Mouse (Mus musculus) neutrophil, adult 5-6 weeks (primary cell): ENCODE results near the gene Hlf. TPM values are rescaled to one million over a fixed set of nuclear protein-coding genes. Genes with fewer than 3 reads are reported as not detected.

Experiments
- ATAC-seq: fragments of 151-379, 151-347 bp; 2 replicates; pipeline ENCODE4 v1.8.0; 2017; ENCODE audit warnings: mild to moderate bottlenecking, moderate TSS enrichment; ENCODE audit not compliant: insufficient number of reproducible peaks, poor library complexity, low FRiP score, severe bottlenecking; ENCODE audit errors: extremely low read depth
- total RNA-seq: library from RNA; stranded (forward); fragments of 200-1000 nt; gene quantifications from 2 replicates; pipeline ENCODE4 v1.2.3, GENCODE M21; 2017

Hlf gene
- total RNA-seq, 1 experiment from 2014 or later: not detected

DNA sequence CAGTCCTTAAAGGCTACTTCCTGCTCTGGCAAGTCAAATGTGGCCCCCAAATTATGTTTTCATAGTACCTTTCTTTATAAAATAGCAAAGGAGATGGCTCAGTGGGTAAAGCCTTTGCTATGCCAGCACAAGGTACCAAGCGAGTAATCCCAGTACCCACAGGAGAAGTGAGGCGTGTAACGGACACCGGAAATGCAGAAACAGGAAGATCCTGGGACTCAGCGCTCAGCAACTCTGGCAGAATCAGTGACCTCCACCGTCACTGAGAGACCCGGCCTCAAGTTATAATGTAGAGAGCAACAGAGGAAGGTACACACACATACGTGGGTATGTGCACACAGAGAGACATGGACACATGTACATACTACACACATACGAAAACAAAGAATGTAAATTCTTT is 14.3 kb downstream of the Hlf start:
- ATAC-seq: no peak

DNA sequence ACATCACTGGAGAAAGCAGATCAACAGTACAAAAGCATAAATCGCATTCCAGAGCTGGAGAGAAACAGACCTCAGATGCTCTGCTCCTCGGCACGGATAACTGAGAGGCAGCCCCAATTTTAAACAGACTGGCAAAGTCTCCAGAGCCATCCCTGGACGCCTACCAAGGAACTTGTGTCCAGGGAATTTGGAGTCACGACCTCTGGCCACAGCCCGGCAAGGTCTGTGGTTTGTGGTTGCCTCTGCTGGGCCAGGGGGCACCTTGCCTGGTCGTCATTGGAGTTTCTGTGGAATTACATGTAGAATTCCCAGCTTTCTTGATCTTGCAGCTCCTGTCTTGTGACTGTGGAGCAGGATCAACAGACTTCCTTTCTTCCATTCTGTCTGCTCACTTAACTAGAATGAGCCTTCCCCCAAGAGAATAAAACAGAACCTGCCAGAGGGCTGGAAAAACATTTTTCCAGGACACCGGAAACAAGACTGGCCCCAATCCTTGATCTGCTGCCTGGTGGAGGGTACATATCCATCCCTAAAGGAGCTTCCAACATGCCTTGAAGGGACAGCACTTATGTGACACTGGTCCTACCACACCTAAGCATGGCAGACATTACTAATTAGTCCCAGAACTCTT is 19.1 kb downstream of the Hlf start:
- ATAC-seq: no peak

DNA sequence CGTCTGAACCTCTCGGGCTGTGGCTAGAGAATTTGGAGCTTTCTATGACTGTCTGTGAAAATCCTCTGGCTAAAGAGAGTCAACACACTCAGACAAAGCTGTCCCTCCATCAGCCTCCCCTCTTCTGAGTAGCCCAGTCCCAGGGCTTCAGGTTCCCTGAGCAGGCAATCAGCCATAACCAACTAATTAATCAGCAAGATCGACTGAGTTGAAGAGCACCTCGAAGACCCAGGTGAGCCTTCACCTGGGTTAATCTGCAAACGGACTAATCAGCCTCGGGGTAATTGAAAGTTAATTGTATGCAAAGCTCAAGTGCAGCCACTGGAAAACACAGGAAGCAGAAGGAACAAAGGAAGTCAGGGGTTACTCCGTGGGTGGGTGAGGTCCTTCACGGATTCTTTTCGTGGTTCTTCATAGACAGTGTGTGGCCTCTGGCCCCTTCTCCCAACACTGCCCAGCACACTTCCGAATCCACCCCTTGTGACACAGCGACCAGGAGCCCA is 19.9 kb downstream of the Hlf start:
- ATAC-seq: no peak

DNA sequence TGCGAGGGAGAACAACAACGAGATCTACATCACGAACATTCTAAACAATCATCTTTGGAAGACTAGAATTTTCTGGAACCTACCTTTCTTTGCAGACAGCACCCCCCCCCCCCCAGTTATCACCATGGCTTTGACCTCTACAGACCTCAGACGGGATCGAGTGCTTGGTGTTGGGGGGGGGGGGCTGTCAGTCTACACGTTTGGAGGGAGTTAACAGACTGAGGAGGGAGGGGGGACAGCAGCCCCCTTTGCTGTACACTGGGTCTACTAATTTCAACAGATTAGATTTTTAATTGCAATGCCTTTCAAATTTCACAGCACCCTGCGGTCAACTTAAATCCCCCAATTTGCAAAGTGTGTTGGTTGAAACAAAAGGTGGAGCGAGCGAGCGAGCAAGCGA is 20.3 kb downstream of the Hlf start:
- no peak for ATAC-seq

DNA sequence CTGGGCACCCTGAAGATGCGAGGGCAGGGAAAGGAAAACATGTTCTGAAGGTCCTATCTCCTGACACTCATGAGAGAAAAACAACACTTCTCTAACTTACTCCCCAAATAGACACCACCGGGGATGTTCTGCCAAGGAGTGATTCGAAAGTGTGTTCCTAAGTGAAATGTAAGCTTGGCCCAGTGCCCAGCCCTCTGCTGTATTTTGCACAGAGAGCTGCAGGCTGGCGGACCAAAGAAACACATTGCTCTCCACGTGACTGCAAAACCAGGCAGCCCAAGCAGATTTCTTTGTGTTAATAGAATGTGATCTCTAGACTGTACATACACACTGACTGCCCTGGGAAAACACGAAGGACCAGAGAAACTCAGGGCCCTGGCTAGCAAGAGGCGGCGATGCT is 21.1 kb downstream of the Hlf start:
- no peak for ATAC-seq

DNA sequence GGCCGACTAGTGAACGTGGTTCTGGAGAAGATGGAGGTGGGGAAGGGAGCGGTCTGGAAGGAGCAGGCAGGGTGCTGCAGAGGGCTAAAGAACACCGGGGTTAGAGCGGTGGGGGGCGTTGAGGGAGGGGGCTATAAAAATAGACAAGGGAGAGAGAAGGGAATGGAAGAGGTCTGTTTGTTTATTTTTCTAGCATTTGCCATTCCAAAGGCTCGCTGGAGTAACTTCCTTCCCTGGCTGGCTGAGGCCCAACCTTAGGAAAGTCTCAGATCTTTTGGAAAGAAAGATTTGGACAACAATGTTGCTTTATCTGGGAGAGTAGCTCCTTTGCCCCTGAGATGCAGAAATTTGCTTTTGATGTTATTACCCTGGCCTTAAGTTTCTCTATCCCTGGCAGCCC is 21.6 kb downstream of the Hlf start:
- ATAC-seq: no peak

DNA sequence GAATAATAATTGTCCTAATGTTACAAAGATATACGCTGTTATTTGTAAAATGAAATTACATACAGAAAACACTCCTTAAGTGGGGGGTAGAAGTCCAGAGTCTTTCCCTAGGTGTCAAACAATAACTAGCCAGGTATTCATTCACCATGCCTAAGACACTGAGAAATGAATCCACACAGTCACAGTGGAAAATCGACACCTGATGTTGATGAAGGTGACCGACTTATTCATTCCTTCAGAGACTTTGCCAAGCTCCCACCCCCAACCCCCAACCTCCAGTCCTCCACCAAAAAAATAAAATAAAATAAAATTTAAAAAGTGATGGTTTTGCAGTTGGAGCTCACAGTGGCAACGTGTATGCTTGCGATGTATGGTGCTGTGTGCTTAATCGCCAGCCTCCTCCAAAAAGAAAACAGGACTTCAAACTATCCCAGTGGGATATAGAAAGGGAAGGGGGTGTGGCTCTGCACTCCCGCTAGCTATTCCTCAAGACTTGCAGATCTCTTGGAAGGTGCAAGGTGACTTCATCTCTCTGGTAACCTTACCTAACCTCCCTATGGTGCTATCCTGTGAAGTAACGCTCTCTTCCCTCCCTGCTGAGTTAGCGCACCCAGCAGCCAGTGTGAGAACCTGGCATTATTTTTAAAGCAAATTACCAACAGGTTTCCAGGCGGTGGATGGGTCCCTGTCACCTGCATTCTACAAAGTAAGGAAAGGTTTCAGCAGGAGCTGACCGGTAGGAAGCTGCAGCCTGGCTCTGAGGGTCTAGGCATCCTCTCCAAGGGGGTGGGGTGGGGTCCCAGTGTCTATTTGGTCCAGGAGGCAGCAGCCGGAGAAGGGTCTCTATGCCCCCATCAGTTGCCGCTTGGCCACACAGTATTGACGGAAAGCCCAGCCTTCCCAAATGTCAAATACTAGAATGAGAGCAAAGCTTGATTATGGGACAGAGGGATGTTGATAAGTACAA is 22.5 kb downstream of the Hlf start:
- ATAC-seq: no peak

DNA sequence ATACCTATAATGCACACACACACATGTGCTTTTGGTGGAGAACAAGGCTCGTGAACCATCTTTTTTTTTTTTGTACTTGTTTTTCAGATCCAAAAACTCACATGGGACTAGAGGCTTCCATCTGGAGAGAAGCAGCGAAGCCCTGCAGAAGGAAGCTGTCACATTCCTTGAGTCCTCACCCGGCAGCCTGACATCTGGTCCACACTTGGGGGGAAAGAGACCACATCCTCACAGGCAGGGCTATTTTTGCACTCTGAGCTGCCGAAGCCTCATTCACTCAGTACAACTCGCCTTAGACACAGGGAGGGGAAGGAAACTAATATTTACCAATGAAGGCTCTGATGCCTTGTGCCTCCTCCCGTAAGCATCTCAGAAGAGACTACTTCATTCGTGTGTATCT is 25.8 kb downstream of the Hlf start:
- no peak for ATAC-seq

DNA sequence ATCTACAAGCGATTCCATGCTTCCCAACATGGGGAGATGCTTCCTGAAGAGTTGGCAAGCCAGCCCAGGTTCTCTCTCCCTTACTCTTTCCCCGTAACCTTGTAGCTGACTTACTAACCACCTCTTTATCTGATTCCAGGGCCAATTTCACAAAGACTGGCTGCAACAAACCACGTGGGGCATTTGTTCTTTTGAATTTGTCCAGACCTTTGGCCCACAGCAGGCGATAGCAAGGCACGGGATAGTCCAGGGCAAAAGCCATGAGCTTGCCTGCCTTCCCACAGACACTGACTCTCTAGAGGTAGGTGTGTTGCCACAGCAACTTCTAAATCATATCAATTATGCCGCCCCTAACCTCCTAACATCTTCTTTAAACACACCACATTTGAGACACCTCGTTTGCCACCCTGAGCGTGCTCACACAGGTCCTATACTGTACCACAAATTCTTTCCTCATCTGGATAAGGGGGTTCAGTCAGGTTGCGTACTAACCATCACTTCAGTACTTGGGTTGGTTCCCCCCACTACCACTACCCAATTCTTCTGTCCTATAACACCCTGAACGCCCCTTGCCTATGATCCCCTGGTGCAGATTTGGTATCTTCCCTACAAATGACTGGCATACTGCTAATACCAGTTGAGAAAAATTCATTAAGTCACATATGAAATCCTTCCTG is 26.7 kb downstream of the Hlf start:
- ATAC-seq: no peak

DNA sequence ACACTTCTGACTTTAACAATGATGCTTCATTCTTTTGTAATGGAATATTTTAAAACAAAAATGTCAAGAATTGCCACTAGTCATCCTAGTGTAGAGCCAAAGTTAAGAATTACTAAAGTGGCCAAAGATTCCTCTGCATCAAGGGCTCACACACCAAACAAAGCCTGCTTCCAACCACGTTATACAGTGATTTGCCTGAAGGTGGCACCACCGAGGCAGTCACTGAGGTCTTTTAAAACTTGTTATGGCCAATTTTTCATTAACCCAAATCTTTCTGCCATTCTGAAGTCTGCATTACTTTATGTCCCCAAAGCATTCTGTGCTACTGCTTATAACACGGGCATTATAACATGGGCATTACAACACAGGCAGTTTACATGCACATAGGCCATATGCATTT is 27.3 kb downstream of the Hlf start:
- ATAC-seq: no peak

DNA sequence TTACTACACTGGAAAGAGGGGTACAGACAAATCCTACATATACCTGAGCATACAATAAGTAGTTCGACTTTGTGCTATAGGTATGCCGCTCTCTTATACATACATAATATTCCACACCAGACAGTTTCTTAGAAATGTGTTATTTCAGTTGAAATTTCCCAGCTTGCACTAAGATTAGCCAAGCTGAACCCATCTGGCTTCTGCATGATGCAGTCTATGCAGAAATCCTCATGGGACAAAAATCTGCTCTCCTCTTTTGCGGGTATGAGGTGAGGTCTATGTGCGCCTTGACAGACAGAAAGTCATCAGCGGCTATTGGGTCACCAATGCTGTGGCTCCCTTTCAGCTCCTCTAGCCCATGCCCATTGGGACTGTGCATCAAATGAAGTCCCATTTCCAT is 30.2 kb downstream of the Hlf start:
- no peak for ATAC-seq

DNA sequence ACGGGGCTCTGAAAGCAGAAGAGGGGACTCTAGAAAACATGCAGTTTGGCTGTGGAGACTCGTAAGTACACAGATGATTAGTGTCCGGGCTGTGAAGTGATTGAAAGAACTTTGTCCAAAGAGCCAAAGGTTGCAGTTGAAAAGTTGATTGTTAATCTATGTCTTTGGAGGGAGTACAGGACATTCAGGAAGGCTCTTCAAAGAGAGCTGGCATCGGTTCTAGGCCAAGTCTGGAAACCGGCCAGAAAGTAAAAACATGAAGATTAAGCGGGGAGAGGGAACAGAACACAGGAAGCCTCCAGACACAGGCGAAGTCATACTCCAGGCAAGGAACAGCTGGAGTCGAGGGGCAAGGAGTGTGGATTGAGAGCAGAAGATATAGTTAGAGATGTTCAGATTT is 32.6 kb downstream of the Hlf start:
- no peak for ATAC-seq

DNA sequence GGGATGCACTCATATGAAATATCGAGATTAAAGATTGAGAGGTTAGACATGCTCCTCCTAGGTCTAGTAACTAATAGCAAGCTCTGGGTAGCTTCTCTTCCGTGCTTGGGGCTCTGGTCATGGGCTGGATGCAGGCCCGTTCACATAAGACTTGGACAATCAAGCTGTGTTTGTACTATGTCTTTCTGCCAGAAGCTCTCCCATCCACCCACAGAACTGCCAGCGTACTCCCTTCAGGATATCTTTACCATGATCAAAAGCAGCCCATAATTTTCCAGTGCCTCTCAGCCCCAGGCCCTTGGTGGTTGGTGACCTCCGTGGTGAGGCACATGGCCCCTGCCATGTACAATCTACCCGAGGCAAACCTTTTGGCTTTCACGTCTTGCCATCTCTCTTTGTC is 33.3 kb downstream of the Hlf start:
- no peak for ATAC-seq

DNA sequence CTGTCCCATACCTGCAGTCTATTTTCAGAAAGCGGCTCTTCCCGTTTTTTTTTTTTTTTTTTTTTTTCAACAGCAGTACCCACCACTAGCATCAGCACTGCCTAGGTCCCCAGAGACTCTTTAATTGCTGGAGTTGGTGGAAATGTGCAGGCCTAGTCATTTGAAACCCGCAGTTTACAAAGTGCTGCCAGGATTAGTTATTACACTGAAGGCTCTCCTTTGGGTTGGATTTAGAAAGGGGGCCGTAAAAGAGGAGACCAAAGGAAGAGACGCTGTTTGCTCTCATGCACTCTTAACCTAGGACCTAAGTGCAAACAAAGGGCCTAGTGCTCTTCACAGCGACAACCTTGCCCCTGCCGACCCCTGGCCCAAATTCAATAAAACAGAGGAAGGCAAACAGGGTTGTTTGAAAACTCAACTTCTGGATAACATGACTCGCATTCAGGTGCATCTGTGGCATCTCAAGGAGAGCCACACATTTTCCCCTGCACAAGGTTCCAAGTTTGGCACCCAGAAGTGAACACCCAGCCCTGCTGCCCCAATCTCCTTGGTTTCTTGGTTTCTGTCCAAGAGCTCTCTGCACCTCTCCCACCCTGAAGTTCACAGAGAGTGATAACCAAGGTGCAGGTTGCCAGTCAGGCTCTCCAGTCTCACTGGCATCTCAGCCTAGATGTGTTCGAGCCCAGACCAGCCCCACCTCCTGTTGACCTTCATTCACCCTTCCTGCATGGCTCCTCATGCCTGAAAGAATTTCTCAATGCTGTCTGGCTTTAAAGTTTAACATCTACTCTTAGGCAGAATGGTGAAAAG is 34.0 kb downstream of the Hlf start:
- no peak for ATAC-seq

DNA sequence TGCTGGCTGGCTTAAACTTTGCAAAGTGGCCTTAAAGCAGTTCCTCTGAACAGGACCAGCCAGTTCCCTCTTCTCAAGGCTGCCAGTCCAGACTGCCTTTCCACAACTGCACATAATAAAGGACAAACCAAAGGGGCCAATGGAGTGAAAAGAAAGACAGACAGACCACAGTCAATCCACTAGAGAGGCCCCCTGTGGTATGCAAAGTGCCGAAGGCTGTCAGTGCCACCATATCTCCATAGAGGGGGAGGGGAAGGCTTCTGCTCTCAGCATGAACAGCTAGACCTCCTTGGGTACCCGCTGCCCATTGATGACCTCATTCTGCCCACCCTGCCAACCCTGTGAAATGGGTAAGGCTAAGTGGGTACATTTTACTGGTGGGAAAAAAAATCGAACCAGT is 34.7 kb downstream of the Hlf start:
- ATAC-seq: no peak

DNA sequence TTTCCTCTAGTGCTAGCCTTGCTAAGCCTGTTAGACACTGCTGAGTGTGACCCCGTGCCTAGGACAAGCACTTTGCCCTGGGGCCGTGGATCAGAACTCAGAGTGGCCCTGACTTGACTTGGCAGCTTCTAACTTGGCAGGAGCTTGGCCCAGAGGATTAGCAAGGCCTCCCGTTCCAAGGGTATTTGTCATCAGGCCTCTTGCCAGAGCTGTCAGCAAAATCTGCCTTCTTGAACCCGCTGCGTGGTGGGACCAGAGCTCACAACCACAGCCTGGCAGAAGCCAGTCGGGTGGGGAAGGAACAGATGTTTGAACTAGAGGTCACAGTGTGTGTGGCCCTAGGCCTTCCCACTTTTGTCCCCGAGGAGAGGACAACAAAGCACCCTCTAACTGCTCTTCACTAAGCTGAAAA is 35.4 kb downstream of the Hlf start:
- no peak for ATAC-seq

DNA sequence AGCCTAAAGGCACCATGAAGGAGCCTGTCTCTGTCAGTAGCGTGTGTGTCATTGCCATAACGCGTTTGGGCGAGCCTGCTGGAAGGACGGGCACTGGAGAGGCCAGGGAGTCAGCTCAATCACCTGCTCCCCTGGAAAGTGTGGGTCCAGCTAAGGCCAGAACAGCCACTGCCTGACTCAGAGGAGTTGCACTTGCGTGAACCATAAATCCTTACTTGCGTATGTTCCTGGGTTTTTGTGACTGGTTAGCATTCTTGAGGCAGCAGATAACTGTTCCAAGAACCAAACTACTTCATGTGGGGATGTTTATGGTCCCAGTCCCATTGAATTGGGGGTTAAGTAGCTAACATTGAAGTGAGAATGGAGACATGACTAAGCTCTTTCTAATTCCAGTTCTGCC is 38.0 kb downstream of the Hlf start:
- ATAC-seq: no peak

DNA sequence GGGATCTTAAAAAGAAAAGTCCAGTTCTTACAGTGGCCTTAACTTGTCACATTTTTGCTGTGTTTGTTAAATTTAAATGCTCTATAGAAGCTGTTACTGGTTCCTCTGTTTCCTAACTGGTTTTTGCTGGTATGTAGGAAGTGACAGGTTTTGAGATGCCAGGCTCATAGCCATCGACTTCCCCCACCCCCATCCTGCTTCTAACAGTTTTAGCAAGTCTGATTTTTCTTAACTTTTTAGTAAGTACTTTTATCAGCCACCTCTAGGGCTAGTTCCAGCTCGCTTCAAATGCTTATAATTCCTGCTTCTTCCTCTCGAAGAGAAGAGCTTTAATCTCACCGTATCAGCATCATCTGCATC is 40.6 kb downstream of the Hlf start:
- ATAC-seq: no peak

DNA sequence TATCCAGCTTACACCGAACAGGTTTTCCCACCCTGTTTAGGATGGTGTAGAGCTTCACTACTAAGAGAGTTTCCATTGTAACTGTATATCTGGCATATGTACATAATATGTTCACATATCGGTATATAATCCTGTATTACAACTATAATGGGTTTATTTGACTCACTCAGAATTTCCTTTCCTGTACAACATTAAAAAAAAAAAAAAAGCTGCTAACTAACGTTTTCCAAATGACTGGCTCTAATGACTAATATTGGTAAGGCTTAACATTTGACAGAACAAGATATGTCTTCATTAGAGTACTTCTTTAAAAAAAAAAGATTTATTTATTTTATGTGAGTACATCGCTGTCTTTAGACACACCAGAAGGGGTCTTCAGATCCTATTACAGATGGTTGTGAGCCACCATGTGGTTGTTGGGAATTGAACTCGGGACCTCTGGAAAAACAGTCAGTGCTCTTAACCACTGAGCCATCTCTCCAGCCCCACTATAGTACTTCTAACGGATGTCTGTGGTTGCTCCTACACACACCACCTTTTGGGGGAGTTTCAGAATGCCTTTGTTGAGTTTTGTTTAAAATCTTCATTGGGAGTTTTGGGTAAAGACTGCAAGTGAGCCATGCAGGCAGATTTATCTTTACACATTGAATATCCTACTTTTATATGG is 41.1 kb downstream of the Hlf start:
- ATAC-seq: no peak
